Comparison of ENCODE assay signal across 13 mouse cellular contexts in the genomic region with DNA sequence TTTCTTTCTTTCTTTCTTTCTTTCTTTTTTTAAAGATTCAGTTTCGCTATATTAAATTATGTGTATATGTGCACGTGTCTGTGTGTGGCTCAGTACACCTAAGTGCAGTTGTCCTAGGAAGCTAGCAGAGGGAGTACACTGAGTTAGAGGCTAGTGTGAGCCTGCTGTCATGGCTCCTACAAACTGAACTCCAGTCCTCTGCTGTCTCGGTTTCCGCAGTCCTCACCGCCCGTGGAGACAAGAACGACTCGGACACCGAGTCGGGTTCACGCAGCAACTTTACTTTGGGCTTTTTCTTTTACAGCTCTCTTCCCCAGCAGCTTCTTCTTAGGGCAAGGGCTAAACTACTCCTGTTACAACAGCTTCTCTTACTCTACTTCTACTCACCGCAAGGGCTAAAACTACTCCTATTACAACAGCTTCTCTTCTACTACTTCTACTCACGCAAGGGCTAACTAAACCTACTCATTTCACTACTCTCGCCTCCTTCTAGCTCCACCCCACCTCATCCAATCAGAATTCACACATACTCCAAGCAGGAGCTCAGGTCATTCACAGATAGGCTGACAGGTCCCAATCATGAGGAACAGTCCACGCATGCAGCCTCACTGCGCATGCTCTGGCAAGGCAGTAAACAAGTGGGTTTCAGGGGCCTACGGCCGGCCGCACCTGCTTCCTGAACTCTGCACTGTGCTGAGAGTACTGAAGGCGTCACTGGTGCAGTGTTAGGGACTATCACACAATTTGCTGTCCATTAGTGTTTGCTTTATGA. TPM values are rescaled to one million over a fixed set of nuclear protein-coding genes. Genes with fewer than 3 reads are reported as not detected.
DNase-seq lines count a peak whose midpoint lies in the region; ATAC-seq and TF ChIP-seq lines count a peak whose summit lies in the region.
"Had no signal": no experiment of that assay in that cellular context is flagged by ENCODE, and none has a peak within 500 bp of the region (broad histone marks: within the 10 kb centered on the region; RNA-seq: fewer than 3 reads in every experiment).

No protein-coding gene starts in this region.

- no peaks in the 10 kb centered on the region for H3K36me3 ChIP-seq in heart, embryonic 16.5 days (ENCODE audit: control insufficient read depth, insufficient read depth)
- no peaks in the 10 kb centered on the region for H3K36me3 ChIP-seq in heart, embryonic 11.5 days (ENCODE audit: control insufficient read depth, insufficient read depth, low read length)
- H3K36me3 ChIP-seq in intestine, embryonic 15.5 days: no peaks in the 10 kb centered on the region
- no peaks in the 10 kb centered on the region for H3K36me3 ChIP-seq in stomach, postnatal 0 days (ENCODE audit: control insufficient read depth, insufficient read depth, low read length)
- H3K36me3 ChIP-seq in forebrain, embryonic 12.5 days (replicated peaks): no peaks in the 10 kb centered on the region
- H3K36me3 ChIP-seq: midbrain, embryonic 12.5 days had no signal

- 0 out of 2 replicates have a peak, but pooled peaks have one; percentile 52 for ATAC-seq in heart, embryonic 16.5 days (replicated peaks; ENCODE audit: extremely low read depth, insufficient read depth, low FRiP score)
- no peak for ATAC-seq in heart, embryonic 11.5 days (replicated peaks; ENCODE audit: insufficient number of reproducible peaks, low FRiP score, low TSS enrichment)
- peak; percentile 90 for ATAC-seq in intestine, embryonic 15.5 days
- peak; percentile 80 for ATAC-seq in megakaryocyte progenitor cell, adult 5-6 weeks (replicated peaks; ENCODE audit: poor library complexity)
- peak; percentile 87 for ATAC-seq in stomach, postnatal 0 days (ENCODE audit: low FRiP score, low TSS enrichment)
- ATAC-seq in forebrain, embryonic 12.5 days (ENCODE audit: low FRiP score): no peak
- no peak for ATAC-seq in activated CD4-positive, CD25-positive, alpha-beta regulatory T cell, adult 4 months
- ATAC-seq: forebrain, embryonic 16.5 days had no signal

- DNase-seq in stomach, postnatal 0 days (ENCODE audit: low spot score): peak; percentile 71
- DNase-seq in adrenal gland, postnatal 36 days: no peak
- DNase-seq: cerebellum, postnatal 36 days; heart, postnatal 4 days; retina, postnatal 1 day had no signal

- H3K4me1 ChIP-seq in heart, embryonic 16.5 days (ENCODE audit: control insufficient read depth, insufficient read depth, low read length): no peaks in the 10 kb centered on the region; the same call in 1 of the 2 replicates
- H3K4me1 ChIP-seq in heart, embryonic 11.5 days (ENCODE audit: control insufficient read depth, insufficient read depth, low read length): 0 out of 2 replicates have a peak, but pooled peaks cover 6% of the 10 kb centered on the region
- no peaks in the 10 kb centered on the region for H3K4me1 ChIP-seq in intestine, embryonic 15.5 days (replicated peaks)
- no peaks in the 10 kb centered on the region for H3K4me1 ChIP-seq in stomach, postnatal 0 days (replicated peaks; ENCODE audit: control insufficient read depth, insufficient read depth)
- H3K4me1 ChIP-seq in forebrain, embryonic 12.5 days: no peaks in the 10 kb centered on the region
- H3K4me1 ChIP-seq: midbrain, embryonic 12.5 days had no signal

- H3K4me3 ChIP-seq in heart, embryonic 16.5 days (ENCODE audit: low read length): no peak overlapping the region
- no peak overlapping the region for H3K4me3 ChIP-seq in heart, embryonic 11.5 days (ENCODE audit: low read depth, low read length)
- H3K4me3 ChIP-seq in intestine, embryonic 15.5 days (replicated peaks): no peak overlapping the region
- no peak overlapping the region for H3K4me3 ChIP-seq in stomach, postnatal 0 days (ENCODE audit: low read depth, low read length)
- H3K4me3 ChIP-seq in forebrain, embryonic 12.5 days (replicated peaks): no peak overlapping the region
- H3K4me3 ChIP-seq: midbrain, embryonic 12.5 days had no signal

- no peak overlapping the region for H3K9ac ChIP-seq in heart, embryonic 16.5 days (ENCODE audit: low read length)
- H3K9ac ChIP-seq in heart, embryonic 11.5 days (ENCODE audit: low read depth, low read length): no peak overlapping the region
- no peak overlapping the region for H3K9ac ChIP-seq in intestine, embryonic 15.5 days
- no peak overlapping the region for H3K9ac ChIP-seq in stomach, postnatal 0 days (ENCODE audit: low read length)
- H3K9ac ChIP-seq in forebrain, embryonic 12.5 days: no peak overlapping the region
- H3K9ac ChIP-seq: midbrain, embryonic 12.5 days had no signal

- H3K9me3 ChIP-seq in heart, embryonic 16.5 days (replicated peaks; ENCODE audit: control insufficient read depth, low read length): no peaks in the 10 kb centered on the region
- H3K9me3 ChIP-seq in heart, embryonic 11.5 days (replicated peaks; ENCODE audit: control insufficient read depth, low read length): no peaks in the 10 kb centered on the region
- no peaks in the 10 kb centered on the region for H3K9me3 ChIP-seq in intestine, embryonic 15.5 days
- no peaks in the 10 kb centered on the region for H3K9me3 ChIP-seq in stomach, postnatal 0 days (ENCODE audit: control insufficient read depth, low read length)
- no peaks in the 10 kb centered on the region for H3K9me3 ChIP-seq in forebrain, embryonic 12.5 days
- H3K9me3 ChIP-seq: midbrain, embryonic 12.5 days had no signal

- H3K27ac ChIP-seq in heart, embryonic 16.5 days (ENCODE audit: low read length): no peak overlapping the region
- H3K27ac ChIP-seq in heart, embryonic 11.5 days (ENCODE audit: low read depth, low read length): no peak overlapping the region
- H3K27ac ChIP-seq in intestine, embryonic 15.5 days: peak overlapping the region; percentile 51; the same call in 1 of the 2 replicates
- H3K27ac ChIP-seq in stomach, postnatal 0 days (replicated peaks): peak overlapping the region; percentile 78
- H3K27ac ChIP-seq in forebrain, embryonic 12.5 days: no peak overlapping the region
- H3K27ac ChIP-seq: midbrain, embryonic 12.5 days had no signal

- 84% methylated on average over 20 of the region's 20 CpGs for WGBS in heart, embryonic 16.5 days
- 87% methylated on average over 20 of the region's 20 CpGs for WGBS in heart, embryonic 11.5 days (ENCODE audit: insufficient replicate concordance)
- WGBS in intestine, embryonic 15.5 days: 75% methylated on average over 20 of the region's 20 CpGs
- WGBS in stomach, postnatal 0 days: 75% methylated on average over 20 of the region's 20 CpGs
- WGBS in forebrain, embryonic 12.5 days: 92% methylated on average over 20 of the region's 20 CpGs

- no peak for TF ChIP-seq EP300 in stomach, postnatal 0 days (optimal IDR thresholded peaks at IDR 0.05)

- H3K4me2 ChIP-seq in heart, embryonic 16.5 days (ENCODE audit: low read depth, low read length): no peak overlapping the region
- no peak overlapping the region for H3K4me2 ChIP-seq in heart, embryonic 11.5 days
- peak overlapping the region; percentile 26; the same call in 1 of the 2 replicates for H3K4me2 ChIP-seq in intestine, embryonic 15.5 days (replicated peaks)
- no peak overlapping the region for H3K4me2 ChIP-seq in stomach, postnatal 0 days (replicated peaks; ENCODE audit: low read depth)
- H3K4me2 ChIP-seq in forebrain, embryonic 12.5 days: no peak overlapping the region
- H3K4me2 ChIP-seq: midbrain, embryonic 12.5 days had no signal

- no peak for TF ChIP-seq CTCF in stomach, postnatal 0 days (IDR thresholded peaks at IDR 0.05; ENCODE audit: low read depth)

- H3K27me3 ChIP-seq in heart, embryonic 16.5 days (ENCODE audit: control insufficient read depth, insufficient read depth, low read length): no peaks in the 10 kb centered on the region
- H3K27me3 ChIP-seq in heart, embryonic 11.5 days (ENCODE audit: control insufficient read depth, insufficient read depth, low read length): no peaks in the 10 kb centered on the region
- no peaks in the 10 kb centered on the region for H3K27me3 ChIP-seq in intestine, embryonic 15.5 days (replicated peaks)
- no peaks in the 10 kb centered on the region for H3K27me3 ChIP-seq in stomach, postnatal 0 days (ENCODE audit: control insufficient read depth, insufficient read depth, low read length)
- H3K27me3 ChIP-seq in forebrain, embryonic 12.5 days: no peaks in the 10 kb centered on the region
- H3K27me3 ChIP-seq: midbrain, embryonic 12.5 days had no signal

RNA-seq across cellular contexts. Expression of a gene that starts 14.7 kb away (rescaled TPM):
- polyA plus RNA-seq in heart, embryonic 16.5 days (2015; fragmentation: Nextera tagmentation; extraction: Ambion mirVana): 0.12 and 0.21 TPM in 2 replicates
- polyA plus RNA-seq in heart, embryonic 11.5 days (2014; fragmentation: Nextera tagmentation; extraction: Ambion mirVana): 0.13 and 0.17 TPM in 2 replicates
- polyA plus RNA-seq in intestine, embryonic 15.5 days (2015; fragmentation: Nextera tagmentation; extraction: Ambion mirVana): 0.21 and 0.30 TPM in 2 replicates
- 0.85 TPM in 1 of 2 replicates, not detected in the other for total RNA-seq in megakaryocyte progenitor cell, adult 5-6 weeks (2015)
- total RNA-seq in megakaryocyte progenitor cell, adult 5-6 weeks (2017): 0.14 TPM in 1 of 2 replicates, not detected in the other
- 0.19 and 0.29 TPM in 2 replicates for polyA plus RNA-seq in stomach, postnatal 0 days (2015; fragmentation: Nextera tagmentation; extraction: Ambion mirVana)
- 0.19 TPM in 1 of 2 replicates, not detected in the other for polyA plus RNA-seq in forebrain, embryonic 12.5 days (2016; fragmentation: Nextera tagmentation; extraction: Ambion mirVana)
- not detected for total RNA-seq in adrenal gland, postnatal 36 days (2021)
- under 1 TPM; 0.25 to 0.70 TPM for polyA plus RNA-seq in activated CD4-positive, CD25-positive, alpha-beta regulatory T cell, adult 4 months (2017; shearing (Covaris generic))
- total RNA-seq: heart, postnatal 4 days had no signal
- polyA plus RNA-seq: midbrain, embryonic 12.5 days had no signal

Comparison
In these comparisons a context has a peak if more than half of its experiments do, and no peak if none do; other contexts are left out.
1. ATAC-seq: peak in heart, embryonic 16.5 days (single experiment), intestine, embryonic 15.5 days (single experiment), megakaryocyte progenitor cell, adult 5-6 weeks (single experiment) and stomach, postnatal 0 days (single experiment); none in heart, embryonic 11.5 days (single experiment), forebrain, embryonic 12.5 days (single experiment) and activated CD4-positive, CD25-positive, alpha-beta regulatory T cell, adult 4 months (single experiment).
2. H3K27ac ChIP-seq: peak in intestine, embryonic 15.5 days (single experiment) and stomach, postnatal 0 days (single experiment); none in heart, embryonic 16.5 days (single experiment), heart, embryonic 11.5 days (single experiment) and forebrain, embryonic 12.5 days (single experiment).